Mouse (Mus musculus): ENCODE measurements around the gene Egf.
A peak's percentile ranks its signal among the peaks of the same experiment; 100 is the strongest.

The Egf gene

DNA sequence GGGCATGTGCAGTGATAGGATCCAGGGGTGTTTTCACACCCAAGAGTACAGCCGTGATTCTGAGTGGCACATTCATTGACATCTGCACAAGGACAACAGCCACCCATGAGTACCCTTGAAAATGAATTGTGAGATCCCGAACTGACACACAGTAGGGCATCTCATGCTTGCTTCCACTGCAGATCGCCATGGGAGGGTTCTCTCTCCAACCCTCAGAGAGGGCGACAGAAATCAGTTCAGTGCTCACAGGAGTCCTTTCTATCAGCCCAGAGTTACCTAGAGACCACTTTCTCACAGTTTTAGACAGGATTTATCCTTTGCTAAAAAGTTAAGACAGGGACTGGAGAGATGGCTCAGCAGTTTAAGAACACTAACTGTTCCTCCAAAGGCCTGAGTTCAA, 31.8 kb downstream of the Egf start:
- DNase-seq (ENCODE audit: low spot score) = no peak

DNA sequence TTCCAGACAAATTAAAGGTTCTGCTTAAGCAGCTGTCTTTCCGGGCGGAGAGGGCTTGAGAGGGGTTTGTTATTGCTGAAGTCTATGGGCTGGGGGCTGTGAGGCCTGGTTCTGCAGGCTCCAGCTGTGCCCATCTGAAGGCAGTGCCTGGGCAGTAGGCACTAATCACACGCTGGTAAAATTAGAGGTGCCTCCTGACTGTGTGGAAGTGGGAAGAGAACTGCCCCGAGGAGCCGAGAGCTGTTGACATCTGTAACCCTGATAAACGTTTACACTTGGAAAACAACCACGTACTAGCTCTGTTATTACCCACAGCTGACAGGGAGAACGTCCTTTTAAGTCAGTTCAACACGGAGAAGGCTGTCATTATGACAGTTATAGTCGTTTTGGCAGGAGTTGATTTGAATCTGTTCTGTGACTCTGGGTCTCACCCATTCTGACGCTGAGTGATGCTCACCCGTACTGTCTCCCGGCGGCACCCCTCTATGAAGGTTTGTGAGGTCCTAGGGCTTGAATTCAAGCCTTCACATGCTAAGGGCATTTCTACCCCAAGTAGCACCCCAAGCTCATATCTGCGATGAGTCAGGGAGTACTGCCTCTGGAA, 40.5 kb downstream of the Egf start:
- no peak for DNase-seq (ENCODE audit: low spot score)

DNA sequence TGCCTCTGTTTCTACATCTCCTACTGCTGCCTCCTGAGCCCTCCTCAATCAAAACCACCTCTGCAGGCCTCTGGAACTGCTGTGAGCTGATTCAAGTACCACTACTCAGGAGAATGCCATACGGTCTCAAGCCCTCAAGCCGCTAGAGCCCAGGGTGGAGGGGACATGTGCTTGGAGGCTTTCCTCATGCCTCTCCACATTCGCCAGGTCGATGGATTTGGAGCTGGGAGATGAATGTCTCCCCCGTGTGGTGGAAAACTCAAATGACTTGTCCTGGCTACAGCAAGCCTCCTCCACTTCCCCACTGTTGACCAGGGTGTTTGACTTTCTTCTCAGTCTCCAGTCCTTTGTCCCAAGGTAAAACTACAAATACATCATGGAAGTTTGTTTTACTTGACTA, 47.0 kb downstream of the Egf start:
- peak; percentile 80 for DNase-seq (ENCODE audit: low spot score)

DNA sequence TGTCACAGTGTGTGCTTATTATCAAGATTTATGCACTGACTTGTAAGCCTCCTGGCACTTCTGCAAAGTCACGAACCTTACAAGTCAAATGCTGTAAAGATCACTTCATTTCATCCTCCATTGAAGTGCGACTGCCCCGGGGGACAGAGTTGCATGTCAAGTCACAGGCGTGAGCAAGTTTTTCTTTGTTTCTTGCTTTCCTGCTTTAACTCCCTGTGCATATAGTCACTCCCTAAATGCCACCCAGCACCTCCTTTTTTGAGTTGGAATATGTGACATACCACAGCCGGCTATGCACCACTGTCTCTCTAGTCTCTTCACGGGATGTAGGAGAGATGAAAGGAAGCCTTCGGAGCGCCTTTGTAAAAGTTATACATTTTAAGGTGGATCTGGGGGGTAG, 56.2 kb downstream of the Egf start:
- DNase-seq (ENCODE audit: low spot score) = no peak

DNA sequence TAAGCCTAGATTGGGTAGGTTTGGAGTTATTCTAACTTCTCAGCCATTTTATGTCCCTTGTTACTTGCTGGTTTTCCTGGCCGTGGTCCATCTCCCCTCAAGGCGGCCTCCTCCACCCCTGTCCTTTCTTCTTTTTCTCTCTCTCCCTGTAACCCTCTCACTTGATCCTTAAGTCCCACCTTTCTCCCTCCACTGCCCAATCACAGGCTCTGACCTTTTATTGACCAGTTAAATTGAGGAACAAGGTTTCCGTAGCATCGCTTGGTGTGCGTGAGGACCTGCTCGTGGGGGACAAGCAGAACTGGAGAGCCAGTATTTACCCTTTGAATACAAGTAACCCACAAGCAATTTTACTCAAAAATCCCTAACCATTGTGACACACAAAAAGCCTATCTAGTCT, 56.8 kb downstream of the Egf start:
- no peak for DNase-seq (ENCODE audit: low spot score)

DNA sequence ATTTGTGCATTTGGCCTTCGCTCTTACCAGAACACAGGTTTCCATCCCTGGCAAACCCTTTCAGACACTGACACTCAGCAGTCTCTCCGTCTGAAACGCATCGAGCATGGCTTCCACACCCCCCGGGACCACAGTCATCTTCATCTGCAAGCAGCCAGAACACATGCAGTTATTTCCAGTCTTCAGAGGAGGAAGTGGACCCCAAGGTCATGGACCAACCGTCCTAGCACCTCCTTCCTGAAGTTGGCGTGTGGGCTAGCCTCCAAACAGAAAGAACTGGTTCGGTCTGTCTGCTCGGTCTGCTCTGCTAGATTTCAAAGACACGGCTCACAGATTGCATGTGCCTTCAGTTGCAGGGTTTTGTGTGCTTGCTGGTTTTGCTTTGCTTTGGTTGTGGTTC, 57.4 kb downstream of the Egf start:
- no peak for DNase-seq (ENCODE audit: low spot score)

DNA sequence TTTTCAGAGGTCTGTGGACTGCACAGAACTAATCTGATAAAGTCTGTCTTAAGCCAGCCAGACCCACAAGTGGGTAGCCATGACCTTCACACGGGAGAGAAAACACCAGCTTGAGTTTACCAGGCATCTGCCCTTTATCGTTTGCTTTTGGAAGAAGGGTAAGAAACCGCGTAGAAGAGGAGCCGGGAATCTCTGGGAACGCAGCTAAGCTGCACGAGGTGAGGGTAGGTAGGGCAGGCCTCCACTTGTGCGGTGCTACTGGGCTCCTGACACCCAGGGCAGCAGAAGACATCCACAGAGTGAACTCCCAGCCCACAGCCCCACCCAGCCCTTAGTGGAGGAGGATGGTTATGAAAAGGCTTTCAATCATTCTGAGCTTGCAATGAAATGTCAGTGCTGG, 59.2 kb downstream of the Egf start:
- no peak for DNase-seq (ENCODE audit: low spot score)

DNA sequence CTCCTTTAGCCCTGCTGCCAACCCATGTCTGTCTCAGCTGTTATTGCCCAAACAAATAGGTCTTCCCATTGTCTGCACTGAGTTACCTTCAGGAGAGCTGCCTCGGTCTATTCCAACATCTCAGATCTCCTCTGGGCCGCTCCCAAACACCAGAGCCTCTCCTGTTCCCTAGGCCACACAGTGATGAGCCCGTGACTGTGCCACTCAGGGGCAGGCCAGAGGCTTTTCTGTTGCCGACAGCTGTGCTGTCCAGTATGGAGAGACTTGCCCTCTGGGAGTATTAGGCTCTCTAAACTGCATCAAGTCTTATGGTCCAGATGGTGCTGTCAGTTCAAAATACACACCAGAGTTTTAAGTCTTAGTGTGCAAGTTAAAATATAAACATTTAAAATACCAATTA, 61.5 kb downstream of the Egf start:
- DNase-seq (ENCODE audit: low spot score) = peak; percentile 15

DNA sequence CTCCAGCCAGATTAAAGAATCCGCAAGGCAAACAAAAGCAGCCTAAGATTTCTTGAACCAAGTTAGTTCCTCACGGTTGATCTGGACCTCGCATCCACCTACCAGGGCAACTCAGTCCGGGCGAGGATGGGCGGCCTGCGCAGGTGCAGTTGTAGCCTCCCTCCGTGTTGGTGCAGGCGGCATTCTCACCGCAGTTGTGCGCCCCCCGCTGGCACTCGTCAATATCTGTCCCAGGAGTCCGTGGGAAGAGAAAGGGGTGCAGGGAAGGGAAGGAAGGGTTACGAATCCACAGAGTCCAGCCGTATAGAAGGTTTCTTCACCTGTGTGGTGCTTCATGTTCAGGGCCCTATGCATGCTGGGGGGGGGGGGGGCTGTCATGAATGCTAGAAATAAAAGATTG, 62.3 kb downstream of the Egf start:
- no peak for DNase-seq (ENCODE audit: low spot score)

DNA sequence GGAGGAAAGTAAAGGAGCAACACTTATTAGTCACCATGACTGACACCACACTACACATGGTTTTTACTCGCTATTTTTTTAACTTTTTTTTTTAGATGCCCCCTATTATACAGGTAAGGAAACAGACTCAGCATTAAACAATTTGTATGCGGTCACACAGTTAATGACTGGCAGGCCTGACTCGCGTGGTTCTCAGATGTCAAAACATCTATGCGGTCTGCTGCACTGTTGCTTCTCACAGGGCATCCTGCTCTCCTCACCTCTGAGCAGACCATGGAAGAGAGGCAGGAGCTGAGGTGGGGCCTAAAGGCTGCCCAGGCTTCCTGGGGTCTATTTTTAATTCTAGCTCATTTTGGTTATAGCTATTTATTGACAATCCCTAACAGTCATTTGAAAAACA, 67.7 kb downstream of the Egf start:
- DNase-seq (ENCODE audit: low spot score) = no peak

DNA sequence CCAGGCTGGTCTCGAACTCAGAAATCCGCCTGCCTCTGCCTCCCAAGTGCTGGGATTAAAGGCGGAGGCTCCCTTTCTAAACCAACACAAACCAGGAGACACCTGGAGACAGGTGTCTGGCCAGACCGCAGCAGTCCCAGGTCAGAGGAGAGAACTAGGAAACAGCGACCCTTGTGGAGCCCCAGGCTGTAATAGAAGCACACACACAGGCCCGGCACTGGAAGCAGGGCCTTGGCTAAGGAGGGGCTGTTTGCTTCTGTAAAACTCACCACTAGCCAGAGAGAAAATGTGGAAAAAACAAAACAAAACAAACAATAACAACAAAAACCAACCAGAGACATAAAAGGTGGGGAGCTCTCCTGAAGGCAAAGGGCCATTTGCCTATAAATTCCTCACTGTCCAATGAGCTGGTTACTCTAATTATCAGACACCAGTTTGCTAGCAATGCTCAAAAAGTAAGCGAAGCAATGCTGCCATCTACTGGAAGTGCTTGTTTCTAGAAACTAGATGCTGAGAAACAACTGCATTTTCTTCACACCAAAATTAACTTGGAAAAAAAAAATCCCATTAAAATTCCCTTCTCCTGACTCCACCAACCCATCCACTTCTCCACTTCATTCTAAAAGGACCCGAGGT, 68.3 kb downstream of the Egf start:
- DNase-seq (ENCODE audit: low spot score) = peak; percentile 90

DNA sequence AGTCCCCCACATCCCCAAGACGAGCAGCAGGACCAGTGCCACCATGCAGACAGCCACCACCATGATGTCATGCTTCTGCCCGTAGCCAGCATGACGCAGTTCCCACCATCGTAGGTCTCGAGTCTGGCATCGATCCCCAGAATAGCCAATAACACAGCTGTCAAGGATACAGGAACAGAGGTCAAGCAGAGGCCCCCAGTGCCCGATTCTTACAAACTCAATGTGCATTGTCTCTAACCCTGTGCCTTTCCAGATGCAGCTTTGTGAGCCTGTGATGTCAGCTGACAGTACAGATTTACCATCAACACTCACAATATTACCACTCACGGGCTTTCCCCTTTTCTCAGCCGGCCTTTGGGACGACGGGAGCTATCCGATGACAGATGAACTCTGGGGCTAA, 68.9 kb downstream of the Egf start:
- DNase-seq (ENCODE audit: low spot score) = no peak

DNA sequence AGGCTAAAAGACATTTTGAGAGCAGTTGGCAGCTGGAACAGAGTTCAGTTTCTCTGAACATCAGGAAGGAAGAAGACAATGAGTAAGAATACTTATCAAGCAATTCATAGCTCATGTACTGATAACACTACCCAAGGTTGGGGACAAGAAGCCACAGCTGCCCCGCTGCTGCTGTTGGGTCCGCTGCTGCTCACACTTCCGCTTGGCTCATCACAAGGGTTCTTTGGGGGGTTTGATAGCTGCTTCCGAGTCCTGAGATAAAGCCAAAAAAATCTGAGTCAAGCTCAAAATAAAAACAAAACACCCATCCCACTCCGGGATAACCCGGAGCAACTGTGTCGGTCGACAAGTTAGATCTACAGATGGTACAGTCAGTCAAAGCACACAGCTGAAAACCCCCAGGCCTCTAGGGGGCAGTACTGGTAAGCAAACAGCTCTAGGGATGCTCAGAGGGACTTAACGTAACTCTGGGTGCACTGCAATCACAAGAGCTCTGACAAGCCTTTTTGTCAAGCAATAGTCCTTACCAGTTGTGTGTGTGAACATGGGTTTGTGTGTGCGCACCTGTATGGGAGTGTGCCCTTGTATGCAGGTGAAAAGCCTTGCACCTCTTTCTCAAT, 71.9 kb downstream of the Egf start:
- DNase-seq (ENCODE audit: low spot score) = no peak

DNA sequence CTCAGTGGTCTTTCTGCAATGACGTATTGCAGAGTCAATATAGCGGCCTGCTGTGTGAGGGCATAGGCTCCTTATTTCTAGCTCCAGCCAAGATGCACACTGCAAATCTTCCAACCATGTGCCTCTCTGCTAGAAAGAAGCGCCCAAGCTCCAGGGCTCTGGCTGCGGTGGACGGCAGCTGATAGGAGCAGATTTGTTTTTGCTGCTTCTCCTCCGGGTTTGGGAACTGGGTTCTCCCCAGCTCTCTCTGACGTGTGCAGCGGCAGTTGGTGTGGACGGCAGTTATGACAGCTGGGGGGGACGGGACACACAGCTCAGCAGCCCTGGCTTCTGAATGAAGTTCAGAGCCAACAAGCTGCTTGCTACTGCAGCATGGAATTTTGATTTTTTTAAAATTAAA, 72.7 kb downstream of the Egf start:
- DNase-seq (ENCODE audit: low spot score) = no peak

DNA sequence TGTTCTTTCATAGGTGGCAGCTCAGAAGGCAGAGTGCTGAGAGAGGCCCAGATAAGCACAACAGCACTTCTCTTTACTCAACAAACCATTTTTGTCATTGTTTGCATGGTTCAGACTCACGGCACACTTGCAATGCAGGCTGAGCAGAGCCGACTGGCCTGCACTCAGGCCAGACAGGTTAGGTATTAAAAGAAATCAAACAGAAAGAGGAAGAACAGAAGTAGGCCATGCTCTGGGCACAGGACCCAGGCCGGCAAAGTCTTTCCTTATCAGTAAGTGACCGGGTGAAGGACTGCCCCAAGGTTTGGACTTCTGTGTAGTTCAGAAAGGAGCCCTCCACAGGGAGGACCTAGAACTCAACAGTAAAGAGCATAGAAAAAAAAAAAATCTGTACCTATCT, 73.3 kb downstream of the Egf start:
- no peak for DNase-seq (ENCODE audit: low spot score)

DNA sequence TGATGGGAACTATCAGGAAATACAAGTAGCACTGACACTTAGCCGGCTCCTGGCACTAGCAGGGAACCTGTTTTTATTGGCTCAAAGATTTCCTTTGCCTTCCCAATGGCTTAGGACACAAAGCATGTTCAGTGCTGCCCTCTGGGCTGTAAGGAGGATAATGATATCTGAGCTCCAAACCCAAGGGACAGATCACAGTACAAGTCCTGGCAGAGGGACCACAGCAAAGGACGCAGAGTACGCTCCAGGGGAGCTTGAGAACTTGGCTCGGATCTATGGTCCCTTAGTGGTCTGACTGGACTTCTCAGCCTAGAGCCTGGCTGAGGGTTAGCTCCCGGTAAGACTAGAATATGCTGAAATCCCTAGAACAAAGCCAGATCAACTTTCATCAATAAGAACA, 74.9 kb downstream of the Egf start:
- no peak for DNase-seq (ENCODE audit: low spot score)

DNA sequence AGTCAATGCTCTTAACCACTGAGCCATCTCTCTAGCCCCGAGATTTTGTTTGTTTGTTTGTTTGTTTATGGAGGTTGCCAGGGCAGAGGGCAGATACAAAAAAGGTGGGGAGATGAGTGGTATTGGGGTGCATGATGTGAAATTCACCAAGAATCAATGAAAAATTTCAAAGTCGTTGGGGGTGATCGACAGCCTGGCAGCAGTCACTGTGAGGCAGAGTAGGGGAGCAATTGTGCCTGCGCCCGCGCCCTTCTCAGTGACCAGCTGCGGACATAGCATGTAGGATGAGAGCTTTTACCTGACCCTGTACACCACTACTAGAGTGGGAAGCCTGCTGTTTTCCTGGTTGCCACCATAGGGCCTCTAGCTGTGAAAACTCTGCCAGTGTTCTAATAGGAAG, 79.2 kb downstream of the Egf start:
- no peak for DNase-seq (ENCODE audit: low spot score)

DNA sequence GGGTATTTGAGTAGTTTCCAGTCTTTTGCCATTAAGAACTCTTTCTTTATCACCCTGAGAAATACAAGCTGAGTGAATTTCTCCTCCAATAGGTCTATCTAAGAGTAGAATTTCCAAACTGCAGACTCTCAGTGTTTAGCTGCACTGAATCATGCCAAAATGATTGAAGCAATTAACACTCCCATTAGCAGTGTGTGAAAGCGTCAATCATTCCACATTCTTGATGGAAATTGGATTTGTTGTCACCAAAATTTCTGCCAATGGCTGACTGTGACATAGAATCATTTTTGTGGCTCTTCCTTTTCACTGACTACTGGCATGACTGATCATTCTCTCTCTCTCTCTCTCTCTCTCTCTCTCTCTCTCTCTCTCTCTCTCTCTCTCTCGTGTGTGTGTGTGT, 91.2 kb downstream of the Egf start:
- DNase-seq (ENCODE audit: low spot score) = no peak

DNA sequence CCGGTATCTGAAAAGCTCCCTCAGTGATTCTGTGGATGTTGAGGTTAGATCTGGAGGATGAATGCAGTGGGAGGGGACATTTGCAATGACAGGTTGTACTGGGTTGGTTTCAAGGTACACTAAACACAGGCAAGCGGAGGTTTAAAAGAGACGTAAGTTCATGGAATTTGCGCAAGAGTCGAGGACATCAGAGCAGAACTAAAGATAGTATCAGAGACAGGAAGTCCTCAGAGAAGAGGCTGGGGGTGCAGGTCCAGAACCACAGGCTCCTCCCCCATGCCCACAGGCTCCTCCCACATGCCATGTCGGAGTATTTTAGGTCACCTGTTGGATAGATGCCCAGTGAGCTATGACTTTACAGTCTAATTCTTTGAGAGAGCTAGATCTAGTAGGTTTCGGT, 96.3 kb downstream of the Egf start:
- DNase-seq (ENCODE audit: low spot score) = no peak

DNA sequence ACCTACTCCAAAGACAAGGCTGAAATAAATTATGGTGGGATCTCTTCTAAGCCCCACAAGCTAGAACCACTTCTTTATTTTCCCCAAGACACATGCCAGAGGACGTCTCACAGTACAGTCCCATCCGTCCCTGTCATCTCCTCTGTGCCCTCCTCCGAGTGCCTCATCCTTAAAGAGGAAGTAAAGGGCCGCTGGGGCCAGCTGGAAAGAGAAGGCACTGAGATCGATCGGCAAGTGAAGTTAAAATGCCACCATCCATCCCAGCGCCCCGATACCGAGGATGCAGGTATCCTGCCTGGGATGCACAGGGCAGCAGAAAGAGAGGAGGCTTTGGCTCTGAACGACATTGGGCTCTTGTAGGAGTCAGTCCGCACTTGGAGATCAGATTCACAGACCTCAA, 97.3 kb downstream of the Egf start:
- DNase-seq (ENCODE audit: low spot score) = no peak

DNA sequence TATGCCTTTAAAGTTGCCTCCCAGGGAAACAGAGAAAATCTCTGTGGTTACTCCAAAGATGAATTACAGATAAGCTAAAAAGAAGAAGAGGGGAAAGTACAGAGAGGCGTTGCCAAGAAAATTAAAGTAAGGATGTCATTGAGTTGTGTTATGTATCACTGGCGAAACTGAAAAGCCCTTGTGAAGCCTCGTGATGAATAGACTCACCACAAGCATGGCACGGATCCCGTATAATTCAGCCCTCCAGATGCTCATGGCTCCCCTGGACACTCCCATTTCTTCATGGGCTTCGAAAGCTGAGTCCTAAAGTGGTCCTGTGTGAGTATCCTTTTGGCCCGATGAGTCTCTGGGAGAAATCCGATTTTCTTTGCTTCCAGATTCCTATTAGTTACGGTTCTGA, 97.9 kb downstream of the Egf start:
- DNase-seq (ENCODE audit: low spot score) = no peak

DNA sequence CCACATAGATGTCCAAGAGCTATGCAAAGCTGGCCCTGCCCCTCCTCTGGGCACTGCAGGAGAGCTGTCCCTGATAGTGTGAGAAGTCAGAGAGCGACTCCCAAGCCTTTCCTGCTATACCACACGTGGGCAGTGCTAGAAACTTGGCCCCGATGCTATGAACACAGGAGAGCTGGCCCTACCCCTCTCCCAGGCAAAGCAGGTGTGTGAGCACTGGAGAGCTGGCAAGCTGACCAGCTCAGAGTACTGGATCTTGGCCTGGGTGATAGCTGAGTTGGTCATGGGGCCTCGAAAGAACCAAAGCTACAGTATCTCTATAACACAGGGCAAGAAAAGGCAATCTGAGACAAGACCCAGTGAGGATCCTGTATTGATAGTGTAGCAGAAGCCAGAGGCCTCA, 98.6 kb downstream of the Egf start:
- DNase-seq (ENCODE audit: low spot score) = no peak

DNA sequence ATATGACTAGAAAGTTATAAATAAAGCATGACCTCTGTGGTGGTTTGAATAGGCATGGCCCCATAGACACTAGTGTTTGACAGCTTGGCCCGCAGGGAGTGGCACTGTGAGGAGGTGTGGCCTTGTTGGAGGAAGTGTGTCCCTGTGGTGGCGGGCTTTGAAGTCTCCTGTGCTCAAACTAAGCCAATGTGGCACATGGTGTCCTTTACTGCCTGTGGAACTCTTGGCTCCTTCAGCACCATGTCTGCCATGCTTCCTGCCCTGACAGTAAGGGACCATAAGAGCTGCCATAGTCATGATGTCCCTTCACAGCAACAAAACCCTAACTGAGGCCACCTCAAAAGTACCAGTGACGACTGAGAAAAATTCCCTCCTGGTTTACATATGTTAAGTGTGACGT, 102.6 kb downstream of the Egf start:
- no peak for DNase-seq (ENCODE audit: low spot score)

DNA sequence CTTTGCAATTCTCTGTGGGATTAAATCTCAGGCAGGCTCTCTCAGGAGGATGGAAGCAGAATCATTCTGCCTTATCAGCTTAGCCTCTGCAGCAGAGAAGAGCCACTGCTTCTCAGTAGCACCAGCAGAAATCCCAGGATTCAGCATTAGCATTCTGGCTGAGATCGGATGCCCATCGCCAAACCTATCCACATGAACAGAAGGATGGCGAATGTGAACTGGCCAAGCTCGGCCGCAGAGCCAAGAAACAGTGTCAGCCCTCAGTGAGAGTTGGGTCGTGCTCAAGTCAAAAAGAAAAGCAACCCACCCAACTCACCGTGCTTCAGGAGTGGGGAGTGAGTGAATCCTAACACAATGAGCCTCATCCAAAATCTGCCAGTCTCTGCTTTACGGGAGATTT, 103.4 kb downstream of the Egf start:
- DNase-seq (ENCODE audit: low spot score) = no peak
